Mouse (Mus musculus) heart, postnatal 0 days (tissue): Measurements from ENCODE around the gene Stxbp3. TPM values are rescaled to one million over a fixed set of nuclear protein-coding genes. Genes with fewer than 3 reads are reported as not detected.
A peak's percentile ranks its signal among the peaks of the same experiment; 100 is the strongest.

Experiments used
- ATAC-seq: fragments of 200-750 bp; cut with Nextera tagmentation; 2 replicates; pipeline ENCODE4 v1.8.0; 2017; ENCODE audit warnings: low read depth, moderate number of reproducible peaks, moderate library complexity; ENCODE audit not compliant: insufficient read depth
- DNase-seq: peaks from one replicate; pipeline ENCODE4 v3.0.0-alpha.2; 2016; ENCODE audit warnings: low spot score
- H3K27ac ChIP-seq: fragments of 300-500 bp; sonication (generic); 2 replicates; pipeline ENCODE4 v1.5.1; 2014; ENCODE audit warnings: low read depth, mild to moderate bottlenecking
- H3K27me3 ChIP-seq: fragments of 300-500 bp; sonication (generic); 2 replicates; pipeline ENCODE4 v1.6.1; 2014; ENCODE audit warnings: low read length, mixed read lengths; ENCODE audit not compliant: control insufficient read depth, insufficient read depth
- H3K36me3 ChIP-seq: fragments of 300-500 bp; sonication (generic); replicated peaks from 2 replicates; pipeline ENCODE4 v1.6.1; 2014; ENCODE audit warnings: low read length, mixed read lengths; ENCODE audit not compliant: control insufficient read depth, insufficient read depth
- H3K4me1 ChIP-seq: fragments of 300-500 bp; sonication (generic); 2 replicates; pipeline ENCODE4 v1.6.1; 2014; ENCODE audit warnings: antibody characterized with exemption; ENCODE audit not compliant: control insufficient read depth, insufficient read depth
- H3K4me2 ChIP-seq: fragments of 300-500 bp; sonication (generic); 2 replicates; pipeline ENCODE4 v1.6.1; 2014; ENCODE audit warnings: low read depth, mild to moderate bottlenecking, low read length, moderate library complexity
- H3K4me3 ChIP-seq: fragments of 300-500 bp; sonication (generic); 2 replicates; pipeline ENCODE4 v1.5.1; 2014; ENCODE audit warnings: low read depth, low read length
- H3K9ac ChIP-seq: fragments of 300-500 bp; sonication (generic); replicated peaks from 2 replicates; pipeline ENCODE4 v1.6.1; 2014; ENCODE audit warnings: low read depth, low read length, mixed read lengths
- H3K9me3 ChIP-seq: fragments of 300-500 bp; sonication (generic); replicated peaks from 2 replicates; pipeline ENCODE4 v1.6.1; 2016; ENCODE audit warnings: low read length; ENCODE audit not compliant: control insufficient read depth
- CTCF ChIP-seq: IDR thresholded peaks from 2 replicates; pipeline ENCODE4 v1.5.1; 2016; ENCODE audit warnings: antibody characterized with exemption, control low read depth, low read depth
- EP300 ChIP-seq: IDR thresholded peaks from 2 replicates; pipeline ENCODE4 v1.6.1; 2016; ENCODE audit warnings: antibody characterized with exemption, low read depth
- WGBS: fragments of 180-500 bp; shearing (Covaris S2); extraction: QIAGEN DNeasy Blood & Tissue Kit; methylation state at CpG from one replicate; pipeline ENCODE4 v1.1.7; 2014; 5-methylcytosine and 5-hydroxymethylcytosine counted together
- polyA plus RNA-seq: library from polyadenylated mRNA; unstranded; fragments of >200 nt; fragmentation: Nextera tagmentation; extraction: Ambion mirVana; gene quantifications from 2 replicates; pipeline ENCODE4 v1.2.1, GENCODE M21; 2015
- total RNA-seq: library from RNA; depleted of rRNA; stranded (reverse); fragments of >200 nt; gene quantifications from 2 replicates; pipeline ENCODE4 v1.2.3, GENCODE M21; 2014; ENCODE audit warnings: low replicate concordance

The Stxbp3 gene
- total and polyA plus RNA-seq, 2 experiments from 2014 or later = 26.8 to 28.1 TPM

GRCm38 (mm10) chr3:108805622-108806021 is 34.7 kb downstream of the Stxbp3 start:
- WGBS = 67% methylated on average over 5 of the region's 5 CpGs
- peaks cover 66% of the 10 kb centered on the region for H3K36me3 ChIP-seq
- no peaks in the 10 kb centered on the region for H3K9me3 ChIP-seq
- H3K27me3 ChIP-seq = no peaks in the 10 kb centered on the region
- TF ChIP-seq CTCF (no peak), EP300 (no peak)
- peak; percentile 13 for DNase-seq
- no peak overlapping the region for H3K9ac ChIP-seq
- no peak overlapping the region for H3K4me3 ChIP-seq
- H3K4me2 ChIP-seq = no peak overlapping the region
- H3K4me1 ChIP-seq = 0 out of 2 replicates have a peak, but pooled peaks cover 9% of the 10 kb centered on the region
- peak overlapping the region; percentile 19; the same call in 1 of the 2 replicates for H3K27ac ChIP-seq
- ATAC-seq = peak; percentile 60

- no peaks in the 10 kb centered on the region for H3K4me1 ChIP-seq
- no peak overlapping the region for H3K4me2 ChIP-seq
- no peaks in the 10 kb centered on the region for H3K27me3 ChIP-seq
- H3K4me3 ChIP-seq = no peak overlapping the region
- no peak for DNase-seq
- no peak overlapping the region for H3K9ac ChIP-seq
- no peak overlapping the region for H3K27ac ChIP-seq
- TF ChIP-seq EP300 = no peak
- 0 out of 2 replicates have a peak, but pooled peaks have one; percentile 15 for TF ChIP-seq CTCF
- no peak for ATAC-seq
- 75% methylated on average over 2 of the region's 2 CpGs for WGBS
- H3K9me3 ChIP-seq = no peaks in the 10 kb centered on the region
- H3K36me3 ChIP-seq = peaks cover 84% of the 10 kb centered on the region
Observed at GRCm38 (mm10) chr3:108798375-108798774, 42.0 kb downstream of the Stxbp3 start.

DNA sequence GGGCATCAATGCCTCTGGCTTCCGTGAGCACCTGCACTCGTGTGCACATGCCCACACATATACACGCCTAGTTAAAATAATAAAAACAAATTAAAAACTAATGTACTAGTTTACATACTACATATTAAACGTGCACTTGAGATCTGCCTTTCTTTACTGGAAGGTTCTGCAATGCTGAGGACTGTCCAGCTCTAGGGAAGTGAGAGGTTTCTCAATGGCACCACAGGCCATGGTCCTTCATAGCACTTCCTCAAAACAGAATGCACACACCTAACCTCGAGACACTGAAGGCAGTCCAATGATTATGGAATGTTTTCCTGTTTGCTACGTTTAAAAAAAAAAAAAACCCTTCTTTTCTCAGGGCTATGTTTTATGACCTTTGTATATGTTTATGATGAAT is 42.6 kb downstream of the Stxbp3 start:
- ATAC-seq (no peak), DNase-seq (no peak)
- Histone ChIP-seq H3K27me3 (no peaks in the 10 kb centered on the region), H3K9ac (no peak overlapping the region), H3K4me2 (no peak overlapping the region), H3K4me3 (no peak overlapping the region), H3K36me3 (peaks cover 79% of the 10 kb centered on the region), H3K9me3 (no peaks in the 10 kb centered on the region), H3K27ac (no peak overlapping the region), H3K4me1 (no peaks in the 10 kb centered on the region)
- no peak for TF ChIP-seq EP300
- no peak for TF ChIP-seq CTCF
- WGBS = 91% methylated on average over 6 of the region's 6 CpGs

DNA sequence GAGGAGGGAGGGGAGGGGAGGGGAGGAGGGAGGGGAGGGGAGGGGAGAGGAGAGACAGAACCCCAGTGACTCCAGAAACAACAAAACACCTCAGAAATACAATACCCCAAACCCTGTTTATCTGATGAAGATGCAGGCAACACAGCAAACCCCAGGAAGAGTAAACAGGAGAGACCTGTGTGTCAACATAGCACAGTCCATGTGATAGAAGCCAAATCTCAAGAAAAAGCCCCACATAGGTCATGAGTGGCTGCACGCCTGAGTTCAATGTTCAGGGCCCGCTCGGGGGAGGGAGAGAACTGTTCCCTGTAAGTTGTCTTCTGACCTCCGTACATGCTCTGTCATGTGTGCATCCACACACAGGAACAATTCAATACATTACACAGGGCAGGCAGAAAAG is 43.9 kb downstream of the Stxbp3 start:
- Histone ChIP-seq H3K9me3 (no peaks in the 10 kb centered on the region), H3K4me3 (no peak overlapping the region), H3K9ac (no peak overlapping the region), H3K27me3 (no peaks in the 10 kb centered on the region), H3K4me2 (no peak overlapping the region), H3K4me1 (no peaks in the 10 kb centered on the region), H3K36me3 (peaks cover 73% of the 10 kb centered on the region), H3K27ac (no peak overlapping the region)
- no peak for ATAC-seq
- no peak for DNase-seq
- TF ChIP-seq CTCF (no peak), EP300 (no peak)
- WGBS = 87% methylated on average over 4 of the region's 4 CpGs

DNA sequence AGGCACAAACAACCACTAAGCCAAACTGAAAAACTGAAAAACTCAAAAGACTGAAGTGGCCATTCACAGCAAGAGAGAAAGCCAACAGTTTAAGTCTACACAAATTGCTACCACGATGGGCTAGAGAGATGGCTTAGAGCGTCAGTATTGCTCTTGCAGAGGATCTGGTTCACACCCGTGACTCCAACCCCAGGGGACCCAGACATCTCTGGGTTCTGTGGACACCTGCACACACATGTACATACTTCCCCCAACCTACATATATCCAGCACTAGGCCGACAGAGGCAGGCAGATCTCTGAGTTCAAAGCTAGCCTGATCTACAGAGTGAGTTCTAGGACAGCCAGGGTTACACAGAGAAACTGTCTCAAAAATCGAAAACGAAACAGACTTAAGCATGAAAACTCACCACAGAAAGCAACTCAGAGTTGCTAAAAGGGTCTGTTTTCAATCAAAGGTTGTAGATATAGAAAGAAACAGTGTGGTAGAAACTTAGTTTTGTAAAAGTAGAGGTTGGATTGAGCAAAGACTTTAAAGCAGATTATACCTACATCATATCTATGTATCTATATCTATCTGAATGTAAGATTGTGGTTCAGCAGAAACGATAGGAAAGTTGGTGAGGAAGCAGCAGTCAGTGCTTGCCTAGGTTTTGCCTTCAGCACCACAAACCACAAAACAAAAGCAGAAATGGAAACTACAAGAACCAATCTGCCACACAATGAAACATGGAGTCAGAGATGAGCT is 44.6 kb downstream of the Stxbp3 start:
- 84% methylated on average over 7 of the region's 7 CpGs for WGBS
- TF ChIP-seq EP300 (no peak), CTCF (no peak)

DNA sequence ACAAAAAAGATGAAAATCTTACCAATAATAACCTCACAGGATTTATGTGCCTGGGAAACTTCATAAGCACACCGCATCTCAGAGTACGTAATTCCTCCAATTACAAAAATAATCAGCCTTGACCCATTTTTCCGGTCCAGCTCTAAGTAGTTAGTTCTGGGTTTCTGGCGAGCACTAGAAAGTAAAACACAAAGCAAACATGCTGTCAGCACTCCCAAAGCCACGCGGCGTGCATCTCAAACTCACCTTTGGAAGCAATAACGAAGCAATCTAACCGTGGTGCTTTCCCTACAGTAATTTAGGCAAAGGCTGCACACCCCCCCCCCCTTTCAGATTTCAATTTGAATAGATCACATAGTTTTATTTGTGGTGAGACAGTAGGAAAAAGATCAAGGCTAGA is 45.5 kb downstream of the Stxbp3 start:
- Histone ChIP-seq H3K9me3 (no peaks in the 10 kb centered on the region), H3K4me1 (no peaks in the 10 kb centered on the region), H3K27me3 (no peaks in the 10 kb centered on the region), H3K4me2 (no peak overlapping the region), H3K27ac (no peak overlapping the region), H3K4me3 (no peak overlapping the region), H3K36me3 (peaks cover 57% of the 10 kb centered on the region), H3K9ac (no peak overlapping the region)
- DNase-seq (no peak), ATAC-seq (no peak)
- WGBS = 90% methylated on average over 9 of the region's 9 CpGs
- no peak for TF ChIP-seq CTCF
- TF ChIP-seq EP300 = no peak

More for the DNA sequence above, 44.6 kb downstream of the Stxbp3 start:
- Histone ChIP-seq H3K4me3 (no peak overlapping the region), H3K9ac (no peak overlapping the region), H3K4me2 (no peak overlapping the region), H3K27ac (no peak overlapping the region), H3K27me3 (no peaks in the 10 kb centered on the region), H3K9me3 (no peaks in the 10 kb centered on the region), H3K36me3 (peaks cover 66% of the 10 kb centered on the region), H3K4me1 (no peaks in the 10 kb centered on the region)
- ATAC-seq = no peak
- DNase-seq = no peak
